Mouse (Mus musculus) thymus, adult 2 months (tissue): ENCODE results near the gene Otop2. TPM values are rescaled to one million over a fixed set of nuclear protein-coding genes. Genes with fewer than 3 reads are reported as not detected.
A peak's percentile ranks its signal among the peaks of the same experiment; 100 is the strongest.

Source experiments
- DNase-seq: peaks from one replicate; pipeline ENCODE4 v3.0.0; 2021
- H3K27ac ChIP-seq: fragments of 200-500 bp; 2 replicates; pipeline ENCODE4 v1.5.1; 2012; ENCODE audit warnings: low read length, control low read depth; ENCODE audit not compliant: control insufficient read depth, insufficient read depth
- H3K27me3 ChIP-seq: fragments of 200-500 bp; 2 replicates; pipeline ENCODE4 v1.6.1; 2012; ENCODE audit warnings: mild to moderate bottlenecking, low read length, moderate library complexity, mixed read lengths; ENCODE audit not compliant: control insufficient read depth, insufficient read depth
- H3K36me3 ChIP-seq: fragments of 200-500 bp; 2 replicates; pipeline ENCODE4 v1.6.1; 2012; ENCODE audit warnings: mild to moderate bottlenecking, low read length, moderate library complexity; ENCODE audit not compliant: control insufficient read depth, insufficient read depth
- H3K4me1 ChIP-seq: fragments of 200-500 bp; replicated peaks from 2 replicates; pipeline ENCODE4 v1.6.1; 2012; ENCODE audit warnings: low read length; ENCODE audit not compliant: control insufficient read depth, insufficient read depth
- H3K4me3 ChIP-seq: fragments of 200-500 bp; 2 replicates; pipeline ENCODE4 v1.5.1; 2012; ENCODE audit warnings: mild to moderate bottlenecking, low read length, control low read depth, moderate library complexity; ENCODE audit not compliant: control insufficient read depth, insufficient read depth
- CTCF ChIP-seq: fragments of 200-500 bp; IDR thresholded peaks from 2 replicates; pipeline ENCODE4 v1.5.1; 2012; ENCODE audit warnings: mild to moderate bottlenecking, control low read depth, low read length, moderate library complexity, borderline replicate concordance; ENCODE audit not compliant: control insufficient read depth, poor library complexity, insufficient read depth; ENCODE audit errors: extremely low read depth
- POLR2A ChIP-seq: fragments of 200-500 bp; IDR thresholded peaks from 2 replicates; pipeline ENCODE4 v1.6.1; 2012; ENCODE audit warnings: mild to moderate bottlenecking, low read length, control low read depth, moderate library complexity; ENCODE audit not compliant: control insufficient read depth, poor library complexity, insufficient read depth; ENCODE audit errors: extremely low read depth
- WGBS: fragments of 180-500 bp; shearing (Covaris S2); methylation state at CpG from one replicate; pipeline ENCODE4 v1.1.7; 2018; 5-methylcytosine and 5-hydroxymethylcytosine counted together
- polyA plus RNA-seq: library from polyadenylated mRNA; depleted of rRNA; stranded (reverse); fragments of >200 nt; gene quantifications from 2 replicates; pipeline ENCODE4 v1.2.3, GENCODE M21; 2012

The Otop2 gene
- polyA plus RNA-seq, 1 experiment, result 0.32 TPM

GRCm38 (mm10) chr11:115366706-115367394 lies 59.9 kb downstream of the Otop2 start:
- WGBS, result 6% methylated on average over 27 of the region's 28 CpGs
- Histone ChIP-seq H3K27me3 (no peaks in the 10 kb centered on the region), H3K27ac (no peak overlapping the region)

GRCm38 (mm10) chr11:115367395-115367944 lies 60.5 kb downstream of the Otop2 start, which contains the start of gene Hid1:
Gene Hid1, minus strand, starts transcription at chr11:115367756.
- Histone ChIP-seq H3K36me3 (no peaks in the 10 kb centered on the region), H3K4me3 (peak within 1 kb of the TSS; percentile 85), H3K4me1 (peaks cover 19% of the 10 kb centered on the region), H3K27me3 (no peaks in the 10 kb centered on the region), H3K27ac (no peak within 1 kb of the TSS)
- DNase-seq, result peak; percentile 92
- no peak for TF ChIP-seq CTCF
- TF ChIP-seq POLR2A, result peak; percentile 84
- under 1% methylated on average over 39 of the region's 39 CpGs for WGBS

More at GRCm38 (mm10) chr11:115366706-115367394, 59.9 kb downstream of the Otop2 start:
- Histone ChIP-seq H3K4me3 (peak overlapping the region; percentile 85), H3K36me3 (no peaks in the 10 kb centered on the region), H3K4me1 (peaks cover 19% of the 10 kb centered on the region)
- no peak for TF ChIP-seq POLR2A
- no peak for TF ChIP-seq CTCF
- peak; percentile 43 for DNase-seq

- TF ChIP-seq POLR2A (no peak), CTCF (no peak)
- DNase-seq, result no peak
- WGBS, result 68% methylated on average over 7 of the region's 7 CpGs
- Histone ChIP-seq H3K4me3 (no peak overlapping the region), H3K4me1 (peaks cover 23% of the 10 kb centered on the region), H3K27me3 (peaks cover 17% of the 10 kb centered on the region), H3K27ac (no peak overlapping the region), H3K36me3 (no peaks in the 10 kb centered on the region)
Observed at GRCm38 (mm10) chr11:115370368-115370767, 63.4 kb downstream of the Otop2 start.

DNA sequence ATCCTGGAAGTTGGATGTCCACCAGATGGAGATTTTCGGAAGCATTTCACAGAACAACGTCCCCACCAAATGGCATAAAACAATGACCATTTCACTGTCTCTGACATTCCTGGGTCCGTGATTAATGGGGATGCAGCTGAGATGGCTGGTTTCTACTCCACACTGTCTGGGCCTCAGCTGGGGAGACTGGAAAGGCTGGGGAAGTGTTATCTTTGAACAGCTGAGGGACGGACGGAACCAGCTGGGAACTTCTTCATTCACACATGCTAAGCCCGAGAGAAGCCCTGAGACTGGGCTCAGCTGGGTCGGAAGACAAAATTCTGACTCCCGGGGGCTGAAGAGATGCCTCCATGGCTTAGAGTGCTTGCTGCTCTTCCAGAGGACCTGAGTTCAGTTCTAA lies 64.4 kb downstream of the Otop2 start:
- TF ChIP-seq CTCF (no peak), POLR2A (no peak)
- Histone ChIP-seq H3K4me1 (peaks cover 17% of the 10 kb centered on the region), H3K36me3 (no peaks in the 10 kb centered on the region), H3K27me3 (peaks cover 18% of the 10 kb centered on the region), H3K4me3 (no peak overlapping the region), H3K27ac (no peak overlapping the region)
- WGBS, result 91% methylated on average over 8 of the region's 8 CpGs
- no peak for DNase-seq

DNA sequence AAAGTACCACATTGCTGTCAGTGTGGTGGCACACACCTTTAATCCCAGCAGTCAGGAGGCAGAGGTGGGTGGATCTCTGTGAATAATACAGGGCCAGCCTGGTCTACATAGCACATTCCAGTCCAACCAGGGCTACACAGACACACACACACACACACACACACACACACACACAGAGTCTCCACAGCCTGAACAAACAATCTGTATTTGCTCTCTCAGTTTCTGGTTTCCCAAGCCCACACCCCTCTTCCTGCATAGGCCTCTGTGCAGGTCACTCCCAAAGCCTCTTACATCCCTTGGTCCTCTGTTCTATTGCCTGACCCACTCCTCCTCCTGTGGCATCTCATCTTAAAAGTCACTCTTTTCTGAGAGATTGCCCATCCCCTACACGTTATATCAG lies 65.1 kb downstream of the Otop2 start:
- no peak for DNase-seq
- peaks cover 18% of the 10 kb centered on the region for H3K27me3 ChIP-seq
- H3K36me3 ChIP-seq, result no peaks in the 10 kb centered on the region
- no peak overlapping the region for H3K4me3 ChIP-seq
- WGBS, result 84% methylated on average over 1 of the region's 1 CpGs
- no peak overlapping the region for H3K27ac ChIP-seq
- TF ChIP-seq CTCF (no peak), POLR2A (no peak)
- peaks cover 10% of the 10 kb centered on the region for H3K4me1 ChIP-seq

- no peak overlapping the region for H3K4me3 ChIP-seq
- H3K36me3 ChIP-seq, result no peaks in the 10 kb centered on the region
- no peak overlapping the region for H3K27ac ChIP-seq
- peaks cover 18% of the 10 kb centered on the region for H3K27me3 ChIP-seq
- no peak for DNase-seq
- no peak for TF ChIP-seq CTCF
- TF ChIP-seq POLR2A, result no peak
- 51% methylated on average over 2 of the region's 2 CpGs for WGBS
- H3K4me1 ChIP-seq, result peaks cover 9% of the 10 kb centered on the region
Observed at GRCm38 (mm10) chr11:115372737-115373136, 65.8 kb downstream of the Otop2 start.
